Mouse (Mus musculus) heart, postnatal 0 days (tissue): ENCODE results near the gene Rfc4. TPM values are rescaled to one million over a fixed set of nuclear protein-coding genes. Genes with fewer than 3 reads are reported as not detected.

Source experiments
- ATAC-seq: fragments of 200-750 bp; cut with Nextera tagmentation; 2 replicates; pipeline ENCODE4 v1.8.0; 2017; ENCODE audit warnings: low read depth, moderate number of reproducible peaks, moderate library complexity; ENCODE audit not compliant: insufficient read depth
- DNase-seq: peaks from one replicate; pipeline ENCODE4 v3.0.0-alpha.2; 2016; ENCODE audit warnings: low spot score
- H3K27ac ChIP-seq: fragments of 300-500 bp; sonication (generic); 2 replicates; pipeline ENCODE4 v1.5.1; 2014; ENCODE audit warnings: low read depth, mild to moderate bottlenecking
- H3K27me3 ChIP-seq: fragments of 300-500 bp; sonication (generic); 2 replicates; pipeline ENCODE4 v1.6.1; 2014; ENCODE audit warnings: low read length, mixed read lengths; ENCODE audit not compliant: control insufficient read depth, insufficient read depth
- H3K36me3 ChIP-seq: fragments of 300-500 bp; sonication (generic); replicated peaks from 2 replicates; pipeline ENCODE4 v1.6.1; 2014; ENCODE audit warnings: low read length, mixed read lengths; ENCODE audit not compliant: control insufficient read depth, insufficient read depth
- H3K4me1 ChIP-seq: fragments of 300-500 bp; sonication (generic); 2 replicates; pipeline ENCODE4 v1.6.1; 2014; ENCODE audit warnings: antibody characterized with exemption; ENCODE audit not compliant: control insufficient read depth, insufficient read depth
- H3K4me2 ChIP-seq: fragments of 300-500 bp; sonication (generic); 2 replicates; pipeline ENCODE4 v1.6.1; 2014; ENCODE audit warnings: low read depth, mild to moderate bottlenecking, low read length, moderate library complexity
- H3K4me3 ChIP-seq: fragments of 300-500 bp; sonication (generic); 2 replicates; pipeline ENCODE4 v1.5.1; 2014; ENCODE audit warnings: low read depth, low read length
- H3K9ac ChIP-seq: fragments of 300-500 bp; sonication (generic); replicated peaks from 2 replicates; pipeline ENCODE4 v1.6.1; 2014; ENCODE audit warnings: low read depth, low read length, mixed read lengths
- H3K9me3 ChIP-seq: fragments of 300-500 bp; sonication (generic); replicated peaks from 2 replicates; pipeline ENCODE4 v1.6.1; 2016; ENCODE audit warnings: low read length; ENCODE audit not compliant: control insufficient read depth
- CTCF ChIP-seq: IDR thresholded peaks from 2 replicates; pipeline ENCODE4 v1.5.1; 2016; ENCODE audit warnings: antibody characterized with exemption, control low read depth, low read depth
- EP300 ChIP-seq: IDR thresholded peaks from 2 replicates; pipeline ENCODE4 v1.6.1; 2016; ENCODE audit warnings: antibody characterized with exemption, low read depth
- WGBS: fragments of 180-500 bp; shearing (Covaris S2); extraction: QIAGEN DNeasy Blood & Tissue Kit; methylation state at CpG from one replicate; pipeline ENCODE4 v1.1.7; 2014; 5-methylcytosine and 5-hydroxymethylcytosine counted together
- polyA plus RNA-seq: library from polyadenylated mRNA; unstranded; fragments of >200 nt; fragmentation: Nextera tagmentation; extraction: Ambion mirVana; gene quantifications from 2 replicates; pipeline ENCODE4 v1.2.1, GENCODE M21; 2015
- total RNA-seq: library from RNA; depleted of rRNA; stranded (reverse); fragments of >200 nt; gene quantifications from 2 replicates; pipeline ENCODE4 v1.2.3, GENCODE M21; 2014; ENCODE audit warnings: low replicate concordance

Gene Rfc4
- total and polyA plus RNA-seq, 2 experiments from 2014 or later = 16.8 to 38.1 TPM

- no peak for DNase-seq
- 60% methylated on average over 2 of the region's 2 CpGs for WGBS
- no peaks in the 10 kb centered on the region for H3K27me3 ChIP-seq
- no peak overlapping the region for H3K4me2 ChIP-seq
- H3K9me3 ChIP-seq = no peaks in the 10 kb centered on the region
- H3K4me1 ChIP-seq = 0 out of 2 replicates have a peak, but pooled peaks cover 4% of the 10 kb centered on the region
- no peak for ATAC-seq
- no peak overlapping the region for H3K27ac ChIP-seq
- no peak for TF ChIP-seq CTCF
- TF ChIP-seq EP300 = no peak
- H3K4me3 ChIP-seq = no peak overlapping the region
- no peak overlapping the region for H3K9ac ChIP-seq
- no peaks in the 10 kb centered on the region for H3K36me3 ChIP-seq
Observed at GRCm38 (mm10) chr16:23148936-23149335, 21.4 kb upstream of the Rfc4 start.

GRCm38 (mm10) chr16:23146280-23146679 is 18.7 kb upstream of the Rfc4 start, which contains the start of gene Adipoq:
Gene Adipoq (plus strand): TSS chr16:23146536.
- Histone ChIP-seq H3K4me1 (0 out of 2 replicates have a peak, but pooled peaks cover 4% of the 10 kb centered on the region), H3K9ac (no peak within 1 kb of the TSS), H3K9me3 (no peaks in the 10 kb centered on the region), H3K27ac (no peak within 1 kb of the TSS), H3K4me3 (no peak within 1 kb of the TSS), H3K27me3 (no peaks in the 10 kb centered on the region), H3K36me3 (no peaks in the 10 kb centered on the region), H3K4me2 (no peak within 1 kb of the TSS)
- 81% methylated on average over 3 of the region's 3 CpGs for WGBS
- DNase-seq = no peak
- TF ChIP-seq EP300 (no peak), CTCF (no peak)
- no peak for ATAC-seq

GRCm38 (mm10) chr16:23145211-23145610 is 17.7 kb upstream of the Rfc4 start:
- Histone ChIP-seq H3K36me3 (no peaks in the 10 kb centered on the region), H3K9me3 (no peaks in the 10 kb centered on the region), H3K9ac (no peak overlapping the region), H3K4me2 (no peak overlapping the region), H3K27ac (no peak overlapping the region), H3K4me1 (0 out of 2 replicates have a peak, but pooled peaks cover 4% of the 10 kb centered on the region), H3K27me3 (no peaks in the 10 kb centered on the region), H3K4me3 (no peak overlapping the region)
- TF ChIP-seq CTCF = no peak
- TF ChIP-seq EP300 = no peak
- ATAC-seq (no peak), DNase-seq (no peak)
- 33% methylated on average over 5 of the region's 5 CpGs for WGBS

- Histone ChIP-seq H3K4me1 (0 out of 2 replicates have a peak, but pooled peaks cover 4% of the 10 kb centered on the region), H3K9me3 (no peaks in the 10 kb centered on the region), H3K36me3 (no peaks in the 10 kb centered on the region), H3K4me2 (no peak overlapping the region), H3K4me3 (no peak overlapping the region), H3K27ac (no peak overlapping the region), H3K9ac (no peak overlapping the region), H3K27me3 (no peaks in the 10 kb centered on the region)
- no peak for TF ChIP-seq EP300
- no peak for TF ChIP-seq CTCF
- DNase-seq = no peak
- 84% methylated on average over 7 of the region's 7 CpGs for WGBS
- ATAC-seq = no peak
Observed at GRCm38 (mm10) chr16:23144326-23144725, 16.8 kb upstream of the Rfc4 start.

GRCm38 (mm10) chr16:23140911-23141310 is 13.4 kb upstream of the Rfc4 start:
- no peak for DNase-seq
- 93% methylated on average over 3 of the region's 3 CpGs for WGBS

GRCm38 (mm10) chr16:23136406-23136970 is 9.0 kb upstream of the Rfc4 start:
- Histone ChIP-seq H3K4me3 (no peak overlapping the region), H3K36me3 (no peaks in the 10 kb centered on the region), H3K9ac (no peak overlapping the region), H3K4me2 (no peak overlapping the region), H3K4me1 (no peaks in the 10 kb centered on the region), H3K27ac (no peak overlapping the region), H3K9me3 (no peaks in the 10 kb centered on the region), H3K27me3 (no peaks in the 10 kb centered on the region)
- no peak for ATAC-seq
- TF ChIP-seq CTCF (no peak), EP300 (no peak)
- 42% methylated on average over 4 of the region's 4 CpGs for WGBS
- no peak for DNase-seq

More at GRCm38 (mm10) chr16:23140911-23141310, 13.4 kb upstream of the Rfc4 start:
- Histone ChIP-seq H3K4me1 (0 out of 2 replicates have a peak, but pooled peaks cover 4% of the 10 kb centered on the region), H3K9ac (no peak overlapping the region), H3K27me3 (no peaks in the 10 kb centered on the region), H3K9me3 (no peaks in the 10 kb centered on the region), H3K4me2 (no peak overlapping the region), H3K36me3 (no peaks in the 10 kb centered on the region), H3K27ac (no peak overlapping the region), H3K4me3 (no peak overlapping the region)
- no peak for ATAC-seq
- TF ChIP-seq EP300 (no peak), CTCF (no peak)
